In genomic region chr1:19528871-19529270, GRCm38 (mm10) we compare ENCODE assay signal across 19 mouse cellular contexts.
"Had no signal": no experiment of that assay in that cellular context is flagged by ENCODE, and none has a peak within 500 bp of the region (broad histone marks: within the 10 kb centered on the region; RNA-seq: fewer than 3 reads in every experiment).

No protein-coding gene starts in this region.

- H3K27ac ChIP-seq: midbrain, embryonic 10.5 days; midbrain, embryonic 12.5 days; neural tube, embryonic 13.5 days; neural tube, embryonic 15.5 days had no signal

- H3K4me3 ChIP-seq: midbrain, embryonic 10.5 days; midbrain, embryonic 12.5 days; myocyte; neural tube, embryonic 13.5 days; neural tube, embryonic 15.5 days had no signal

- ATAC-seq: midbrain, embryonic 16.5 days had no signal

- H3K27me3 ChIP-seq: midbrain, embryonic 12.5 days; neural tube, embryonic 13.5 days; neural tube, embryonic 15.5 days had no signal

- DNase-seq: lung, adult 18-20 months; lung, embryonic 14.5 days; lung, postnatal 10 days; lung, postnatal 4 days; midbrain, embryonic 14.5 days; retina, postnatal 1 day; right cerebral cortex, adult 18-20 months; right cerebral cortex, postnatal 25 days; right cerebral cortex, postnatal 4 days; spleen, adult 18-20 months; thymus, adult 18-20 months; thymus, postnatal 14 days; thymus, postnatal 36 days had no signal

- H3K9ac ChIP-seq: lung, embryonic 14.5 days; midbrain, embryonic 12.5 days; neural tube, embryonic 13.5 days; neural tube, embryonic 15.5 days had no signal

- H3K9me3 ChIP-seq: midbrain, embryonic 10.5 days; midbrain, embryonic 12.5 days; neural tube, embryonic 13.5 days; neural tube, embryonic 15.5 days had no signal

- H3K4me1 ChIP-seq: midbrain, embryonic 10.5 days; midbrain, embryonic 12.5 days; neural tube, embryonic 13.5 days; neural tube, embryonic 15.5 days had no signal

- H3K36me3 ChIP-seq: midbrain, embryonic 10.5 days; midbrain, embryonic 12.5 days; neural tube, embryonic 13.5 days; neural tube, embryonic 15.5 days had no signal

- H3K4me2 ChIP-seq: lung, embryonic 14.5 days; midbrain, embryonic 12.5 days; neural tube, embryonic 13.5 days; neural tube, embryonic 15.5 days had no signal
